Mouse (Mus musculus) intestine, embryonic 15.5 days (tissue): ENCODE measurements around the gene Rnf169. TPM values are rescaled to one million over a fixed set of nuclear protein-coding genes. Genes with fewer than 3 reads are reported as not detected.
"Not testable (repeated sequence)": the region's sequence is repeated elsewhere in the genome, so short reads cannot be mapped to it uniquely, and the experiment has no call there.

Source experiments
- ATAC-seq: fragments of 200-750 bp; cut with Nextera tagmentation; 2 replicates; pipeline ENCODE4 v1.8.0; 2017; ENCODE audit warnings: moderate TSS enrichment, moderate library complexity
- H3K27ac ChIP-seq: fragments of 300-500 bp; sonication (generic); 2 replicates; pipeline ENCODE4 v1.5.1; 2015; ENCODE audit warnings: mild to moderate bottlenecking, inconsistent platforms
- H3K27me3 ChIP-seq: fragments of 300-500 bp; sonication (generic); replicated peaks from 2 replicates; pipeline ENCODE4 v1.6.1; 2015; ENCODE audit warnings: inconsistent platforms
- H3K36me3 ChIP-seq: fragments of 300-500 bp; sonication (generic); 2 replicates; pipeline ENCODE4 v1.6.1; 2015; ENCODE audit warnings: inconsistent platforms
- H3K4me1 ChIP-seq: fragments of 300-500 bp; sonication (generic); replicated peaks from 2 replicates; pipeline ENCODE4 v1.6.1; 2015; ENCODE audit warnings: inconsistent platforms
- H3K4me2 ChIP-seq: fragments of 300-500 bp; sonication (generic); replicated peaks from 2 replicates; pipeline ENCODE4 v1.6.1; 2015; ENCODE audit warnings: mild to moderate bottlenecking, inconsistent platforms
- H3K4me3 ChIP-seq: fragments of 300-500 bp; sonication (generic); replicated peaks from 2 replicates; pipeline ENCODE4 v1.5.1; 2015; ENCODE audit warnings: inconsistent platforms
- H3K9ac ChIP-seq: fragments of 300-500 bp; sonication (generic); 2 replicates; pipeline ENCODE4 v1.6.1; 2015; ENCODE audit warnings: inconsistent platforms
- H3K9me3 ChIP-seq: fragments of 300-500 bp; sonication (generic); 2 replicates; pipeline ENCODE4 v1.6.1; 2016; ENCODE audit warnings: inconsistent platforms
- WGBS: fragments of 180-500 bp; shearing (Covaris S2); methylation state at CpG from one replicate; pipeline ENCODE4 v1.1.7; 2015; 5-methylcytosine and 5-hydroxymethylcytosine counted together
- polyA plus RNA-seq: library from polyadenylated mRNA; unstranded; fragments of >200 nt; fragmentation: Nextera tagmentation; extraction: Ambion mirVana; gene quantifications from 2 replicates; pipeline ENCODE4 v1.2.1, GENCODE M21; 2015

Rnf169 gene
- polyA plus RNA-seq, 1 experiment from 2014 or later, result 3.9 TPM

DNA sequence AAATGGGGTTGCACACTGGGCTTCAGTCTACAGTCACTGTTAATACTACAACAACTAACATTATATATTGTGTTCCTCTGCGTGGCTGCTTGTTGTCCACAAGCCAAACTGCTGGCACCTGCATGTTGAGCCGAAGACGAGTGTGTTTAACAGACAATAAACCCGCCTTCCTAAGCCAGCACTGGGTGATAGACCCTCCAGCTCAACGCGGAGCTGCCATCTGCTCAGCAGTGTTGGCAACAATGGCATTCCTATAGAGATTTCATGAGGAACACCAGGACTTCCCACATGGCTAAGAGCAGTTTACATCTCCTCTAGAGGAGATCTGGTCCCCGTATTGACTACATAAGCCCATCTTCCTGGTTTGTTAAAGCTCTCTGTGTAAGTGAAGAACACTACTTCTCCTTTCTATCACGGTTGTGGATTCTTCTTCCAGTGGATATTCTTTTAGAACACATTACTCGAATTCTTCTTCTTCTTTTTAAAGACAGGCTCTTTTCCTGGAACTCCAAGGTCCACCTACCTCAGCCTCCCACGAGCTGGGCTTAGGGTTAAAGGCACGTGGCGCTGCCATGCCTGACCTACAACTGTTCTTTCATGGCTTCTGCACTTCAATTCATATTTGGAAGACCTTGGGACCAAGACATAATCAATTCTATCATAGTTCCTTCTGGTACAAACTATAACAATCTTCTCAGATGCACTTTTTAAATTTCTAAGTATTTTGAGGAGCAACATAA, 22.9 kb downstream of the Rnf169 start:
- WGBS, result 82% methylated on average over 12 of the region's 12 CpGs

DNA sequence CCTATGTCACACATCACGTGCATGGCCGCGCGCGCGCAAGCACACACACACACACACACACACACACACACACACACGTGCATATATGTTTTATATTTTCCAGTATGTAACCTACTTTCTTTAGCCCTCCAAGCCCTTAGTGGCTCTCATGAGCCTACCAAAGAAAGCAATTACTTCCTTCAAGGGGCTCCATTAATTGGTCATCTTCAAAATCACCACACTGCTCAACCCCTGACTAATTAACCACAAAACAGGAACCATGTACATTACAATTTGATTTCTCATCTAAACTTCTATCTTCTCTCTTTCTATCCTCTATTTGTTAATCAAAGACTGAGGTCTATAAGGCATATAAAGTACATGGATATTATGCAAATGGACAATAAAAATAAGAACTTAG, 24.2 kb downstream of the Rnf169 start:
- WGBS, result 100% methylated on average over 7 of the region's 7 CpGs
- Histone ChIP-seq H3K9me3 (no peaks in the 10 kb centered on the region), H3K9ac (no peak overlapping the region), H3K36me3 (0 out of 2 replicates have a peak, but pooled peaks cover 4% of the 10 kb centered on the region), H3K4me2 (no peak overlapping the region), H3K4me1 (no peaks in the 10 kb centered on the region), H3K27me3 (no peaks in the 10 kb centered on the region), H3K4me3 (no peak overlapping the region), H3K27ac (no peak overlapping the region)
- ATAC-seq, result no peak

More for the DNA sequence above, 22.9 kb downstream of the Rnf169 start:
- Histone ChIP-seq H3K9ac (no peak overlapping the region), H3K27me3 (no peaks in the 10 kb centered on the region), H3K4me2 (no peak overlapping the region), H3K4me1 (0 out of 2 replicates have a peak, but pooled peaks cover 4% of the 10 kb centered on the region), H3K4me3 (no peak overlapping the region), H3K9me3 (no peaks in the 10 kb centered on the region), H3K27ac (no peak overlapping the region), H3K36me3 (0 out of 2 replicates have a peak, but pooled peaks cover 4% of the 10 kb centered on the region)
- ATAC-seq, result no peak

DNA sequence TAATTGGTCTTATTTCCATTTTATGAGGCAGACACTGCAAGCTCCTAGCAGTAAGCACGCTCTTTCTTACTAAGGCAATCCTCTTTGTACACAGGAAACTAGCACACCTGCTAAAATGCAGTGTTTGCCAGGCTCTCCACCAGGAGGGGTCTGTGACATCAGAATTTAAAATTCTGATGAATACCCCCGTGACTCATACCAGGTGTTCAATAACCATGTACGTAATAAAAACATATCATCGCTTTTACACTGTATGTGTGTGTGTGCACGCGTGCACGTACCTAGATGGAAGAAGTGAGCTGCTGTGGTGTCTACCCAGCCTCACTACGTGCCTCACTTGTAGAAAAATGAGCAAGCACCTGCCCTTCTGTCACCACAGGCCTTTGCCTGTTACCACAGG, 26.0 kb downstream of the Rnf169 start:
- Histone ChIP-seq H3K4me3 (no peak overlapping the region), H3K9ac (no peak overlapping the region), H3K27me3 (no peaks in the 10 kb centered on the region), H3K4me2 (no peak overlapping the region), H3K36me3 (0 out of 2 replicates have a peak, but pooled peaks cover 4% of the 10 kb centered on the region), H3K27ac (no peak overlapping the region), H3K4me1 (no peaks in the 10 kb centered on the region), H3K9me3 (no peaks in the 10 kb centered on the region)
- ATAC-seq, result no peak
- 89% methylated on average over 8 of the region's 8 CpGs for WGBS

DNA sequence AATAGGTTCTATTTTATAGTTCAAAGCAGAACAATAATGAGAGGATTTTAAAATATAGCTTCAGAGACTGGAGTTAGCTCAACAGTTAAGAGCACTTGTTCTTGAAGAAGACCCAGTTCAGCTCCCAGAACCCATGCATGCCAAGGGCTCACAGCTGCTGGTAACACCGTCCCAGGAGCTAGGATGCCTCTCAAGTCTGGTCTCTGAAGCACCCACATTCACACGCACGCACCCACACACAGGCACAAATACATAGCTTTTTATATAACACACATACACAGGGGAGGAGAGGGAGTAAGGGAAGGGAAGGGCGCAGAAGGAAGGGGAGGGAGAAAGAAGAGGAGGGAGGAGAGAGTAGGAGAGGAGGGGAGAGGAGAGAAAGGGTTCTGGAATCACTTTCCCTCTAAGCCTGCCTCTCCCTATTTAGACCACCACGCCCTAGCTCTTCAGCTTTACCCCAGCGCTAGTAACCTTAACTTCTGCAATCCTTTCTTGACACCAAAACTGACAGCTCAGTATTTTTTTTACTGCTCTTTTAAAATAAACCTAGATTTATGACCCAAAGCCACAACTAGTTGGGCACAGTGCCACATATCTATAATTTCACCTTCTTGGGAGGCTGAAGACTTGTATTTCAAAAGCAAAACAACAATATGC, 26.7 kb downstream of the Rnf169 start:
- no peak for ATAC-seq
- H3K27ac ChIP-seq, result no peak overlapping the region
- no peak overlapping the region for H3K4me3 ChIP-seq
- 0 out of 2 replicates have a peak, but pooled peaks cover 4% of the 10 kb centered on the region for H3K36me3 ChIP-seq
- H3K9ac ChIP-seq, result no peak overlapping the region
- H3K27me3 ChIP-seq, result no peaks in the 10 kb centered on the region
- 85% methylated on average over 6 of the region's 6 CpGs for WGBS
- H3K9me3 ChIP-seq, result no peaks in the 10 kb centered on the region
- no peaks in the 10 kb centered on the region for H3K4me1 ChIP-seq
- H3K4me2 ChIP-seq, result no peak overlapping the region

DNA sequence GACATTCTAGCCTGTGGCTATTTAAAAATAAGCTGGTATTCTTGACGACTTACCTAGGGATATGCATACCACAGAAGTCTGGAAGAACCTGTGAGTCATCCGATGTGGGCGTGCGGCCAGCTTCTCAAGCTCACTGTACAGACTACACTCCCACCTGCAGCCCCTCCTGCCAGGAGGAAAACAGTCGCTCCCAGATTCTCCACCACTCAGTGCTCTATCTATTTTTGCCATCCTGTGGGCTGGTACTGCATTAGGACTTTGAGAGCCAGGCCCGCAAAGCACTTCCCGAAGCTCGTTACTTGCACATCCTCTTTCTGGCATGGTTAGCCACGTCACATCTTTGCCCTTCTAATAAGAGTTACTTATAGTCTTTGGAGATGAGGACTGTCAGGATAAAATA, 32.9 kb downstream of the Rnf169 start:
- Histone ChIP-seq H3K4me2 (no peak overlapping the region), H3K9me3 (no peaks in the 10 kb centered on the region), H3K27ac (no peak overlapping the region), H3K4me1 (no peaks in the 10 kb centered on the region), H3K27me3 (no peaks in the 10 kb centered on the region), H3K4me3 (no peak overlapping the region), H3K9ac (no peak overlapping the region), H3K36me3 (peaks cover 21% of the 10 kb centered on the region)
- WGBS, result 87% methylated on average over 9 of the region's 9 CpGs
- no peak for ATAC-seq

DNA sequence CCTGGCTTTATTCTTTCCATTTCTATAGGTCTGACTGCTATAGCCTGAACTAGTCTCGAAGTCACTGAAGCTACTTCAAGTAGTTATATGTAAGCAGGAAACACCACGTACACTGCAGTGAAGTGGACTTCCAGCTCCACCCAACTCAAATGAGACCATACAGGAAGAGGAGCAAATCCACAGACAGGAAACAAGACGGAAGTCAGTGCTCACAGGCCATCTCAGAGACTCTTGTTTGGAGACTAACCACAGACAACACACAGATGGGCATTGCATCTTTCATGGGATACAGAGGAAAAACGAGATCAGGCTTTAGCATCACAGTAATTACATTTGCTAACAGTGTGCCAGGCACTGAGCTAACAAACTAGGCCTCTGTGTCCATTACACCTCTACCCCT, 33.9 kb downstream of the Rnf169 start:
- no peaks in the 10 kb centered on the region for H3K9me3 ChIP-seq
- no peak overlapping the region for H3K4me2 ChIP-seq
- H3K4me3 ChIP-seq, result no peak overlapping the region
- H3K9ac ChIP-seq, result no peak overlapping the region
- no peak overlapping the region for H3K27ac ChIP-seq
- H3K27me3 ChIP-seq, result no peaks in the 10 kb centered on the region
- WGBS, result 81% methylated on average over 4 of the region's 4 CpGs
- ATAC-seq, result no peak
- peaks cover 22% of the 10 kb centered on the region for H3K36me3 ChIP-seq
- no peaks in the 10 kb centered on the region for H3K4me1 ChIP-seq

DNA sequence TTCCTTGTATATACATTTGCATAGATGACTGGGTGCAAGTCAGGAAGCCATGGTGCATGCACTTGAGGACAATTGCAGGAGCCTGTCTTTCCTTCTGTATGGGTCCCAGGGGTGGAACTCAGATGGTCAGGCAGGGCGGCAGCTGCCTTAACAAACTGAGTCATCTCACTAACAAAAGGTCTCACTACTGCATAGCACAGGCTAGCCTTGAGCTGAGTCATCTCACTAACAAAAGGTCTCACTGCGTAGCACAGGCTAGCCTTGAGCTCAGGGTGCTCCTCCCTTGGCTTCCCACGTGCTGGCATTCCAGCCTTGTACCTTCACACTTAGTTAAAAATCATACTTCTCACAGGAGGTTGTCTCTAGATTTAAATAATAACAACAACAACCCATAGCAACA, 34.3 kb downstream of the Rnf169 start:
- Histone ChIP-seq H3K36me3 (peaks cover 22% of the 10 kb centered on the region), H3K9me3 (no peaks in the 10 kb centered on the region), H3K4me2 (no peak overlapping the region), H3K9ac (no peak overlapping the region), H3K27me3 (no peaks in the 10 kb centered on the region), H3K27ac (no peak overlapping the region), H3K4me1 (no peaks in the 10 kb centered on the region), H3K4me3 (no peak overlapping the region)
- no peak for ATAC-seq
- 96% methylated on average over 3 of the region's 3 CpGs for WGBS

DNA sequence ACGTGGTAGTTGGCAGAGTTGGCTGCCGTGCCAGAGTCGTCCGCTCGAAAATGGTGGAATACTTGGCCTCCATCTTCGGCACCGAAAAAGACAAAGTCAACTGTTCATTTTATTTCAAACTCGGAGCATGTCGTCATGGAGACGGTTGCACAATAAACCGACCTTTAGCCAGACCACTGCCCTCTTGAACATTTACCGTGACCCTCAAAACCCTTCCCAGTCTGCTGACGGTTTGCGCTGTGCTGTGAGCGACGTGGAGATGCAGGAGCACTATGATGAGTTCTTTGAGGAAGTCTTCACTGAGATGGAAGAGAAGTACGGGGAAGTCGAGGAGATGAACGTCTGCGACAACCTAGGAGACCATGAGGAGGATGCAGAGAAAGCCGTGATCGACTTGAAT, 35.2 kb downstream of the Rnf169 start:
- WGBS, result 92% methylated on average over 22 of the region's 22 CpGs
- H3K4me2 ChIP-seq, H3K4me1 ChIP-seq, H3K27me3 ChIP-seq, H3K4me3 ChIP-seq, ATAC-seq, H3K27ac ChIP-seq, H3K9me3 ChIP-seq, H3K9ac ChIP-seq: not testable (repeated sequence)
- H3K36me3 ChIP-seq, result peaks cover 31% of the 10 kb centered on the region

DNA sequence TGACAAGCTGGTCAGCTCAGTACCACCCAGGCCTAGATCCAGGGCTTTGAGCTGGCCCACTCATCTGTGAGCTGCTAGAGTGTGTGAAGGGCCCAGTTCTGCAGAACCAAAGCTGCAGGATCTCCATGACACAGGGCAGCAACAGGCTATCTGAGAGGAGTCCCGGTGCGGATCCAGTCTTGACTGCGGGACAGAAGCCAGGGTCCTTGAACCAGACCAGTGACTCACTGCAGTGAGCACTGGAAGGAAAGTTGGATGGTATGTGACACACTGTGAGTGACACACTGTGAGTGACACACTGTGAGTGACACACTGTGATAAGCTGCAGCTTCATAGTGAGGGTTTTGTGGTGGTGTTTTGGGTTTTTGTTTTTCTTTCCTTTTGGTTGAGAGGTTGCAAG, 35.7 kb downstream of the Rnf169 start:
- 98% methylated on average over 3 of the region's 3 CpGs for WGBS
- peaks cover 31% of the 10 kb centered on the region for H3K36me3 ChIP-seq
- H3K9ac ChIP-seq, result no peak overlapping the region
- H3K27me3 ChIP-seq, result no peaks in the 10 kb centered on the region
- ATAC-seq, result no peak
- H3K4me1 ChIP-seq, result no peaks in the 10 kb centered on the region
- H3K9me3 ChIP-seq, result no peaks in the 10 kb centered on the region
- no peak overlapping the region for H3K27ac ChIP-seq
- no peak overlapping the region for H3K4me3 ChIP-seq
- H3K4me2 ChIP-seq, result no peak overlapping the region

DNA sequence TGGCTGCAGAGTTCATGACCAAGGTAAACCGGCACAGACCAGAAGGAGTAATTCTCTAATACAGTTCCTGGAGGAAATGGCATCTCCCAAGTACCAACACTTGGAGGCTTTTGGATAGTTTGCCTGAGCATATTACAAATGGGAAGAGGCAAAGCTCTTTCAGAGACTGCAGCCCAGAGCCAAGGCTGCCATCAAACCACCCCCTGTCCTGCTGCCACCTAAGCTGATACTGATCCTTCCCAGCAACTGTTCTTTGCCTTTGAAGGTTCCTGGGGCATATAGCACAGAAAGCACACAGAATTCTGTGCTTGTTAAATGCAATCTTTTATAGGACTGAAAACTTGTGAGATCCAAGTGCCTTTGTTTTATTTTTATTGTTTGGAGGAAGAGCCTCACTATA, 39.6 kb downstream of the Rnf169 start:
- H3K4me2 ChIP-seq, result no peak overlapping the region

DNA sequence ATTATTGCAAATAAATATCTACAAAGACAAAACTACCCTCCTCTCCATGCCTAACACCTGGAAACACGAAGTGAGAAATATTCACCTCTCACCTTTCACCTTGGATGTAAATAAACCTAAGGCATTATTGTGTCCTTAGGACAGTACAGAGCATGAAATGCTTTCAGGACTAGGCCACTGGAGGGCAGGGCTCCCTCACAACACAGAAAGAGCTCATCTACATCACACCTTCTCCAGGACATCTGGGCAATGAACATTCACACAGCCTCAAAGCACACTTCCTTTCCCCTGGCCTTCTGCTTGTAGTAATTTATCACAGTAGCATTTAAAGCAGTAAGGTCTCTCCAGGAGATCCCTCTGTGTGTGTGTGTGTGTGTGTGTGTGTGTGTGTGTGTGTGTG, 44.5 kb downstream of the Rnf169 start:
- Histone ChIP-seq H3K27me3 (no peaks in the 10 kb centered on the region), H3K4me1 (no peaks in the 10 kb centered on the region), H3K36me3 (peaks cover 21% of the 10 kb centered on the region), H3K9me3 (no peaks in the 10 kb centered on the region), H3K4me2 (no peak overlapping the region), H3K27ac (no peak overlapping the region), H3K4me3 (no peak overlapping the region), H3K9ac (no peak overlapping the region)
- no peak for ATAC-seq
- 80% methylated on average over 1 of the region's 1 CpGs for WGBS

More for the DNA sequence above, 39.6 kb downstream of the Rnf169 start:
- Histone ChIP-seq H3K4me3 (no peak overlapping the region), H3K4me1 (no peaks in the 10 kb centered on the region), H3K36me3 (peaks cover 21% of the 10 kb centered on the region), H3K9me3 (no peaks in the 10 kb centered on the region), H3K9ac (no peak overlapping the region), H3K27ac (no peak overlapping the region), H3K27me3 (no peaks in the 10 kb centered on the region)
- no peak for ATAC-seq
- WGBS, result 100% methylated on average over 1 of the region's 1 CpGs

DNA sequence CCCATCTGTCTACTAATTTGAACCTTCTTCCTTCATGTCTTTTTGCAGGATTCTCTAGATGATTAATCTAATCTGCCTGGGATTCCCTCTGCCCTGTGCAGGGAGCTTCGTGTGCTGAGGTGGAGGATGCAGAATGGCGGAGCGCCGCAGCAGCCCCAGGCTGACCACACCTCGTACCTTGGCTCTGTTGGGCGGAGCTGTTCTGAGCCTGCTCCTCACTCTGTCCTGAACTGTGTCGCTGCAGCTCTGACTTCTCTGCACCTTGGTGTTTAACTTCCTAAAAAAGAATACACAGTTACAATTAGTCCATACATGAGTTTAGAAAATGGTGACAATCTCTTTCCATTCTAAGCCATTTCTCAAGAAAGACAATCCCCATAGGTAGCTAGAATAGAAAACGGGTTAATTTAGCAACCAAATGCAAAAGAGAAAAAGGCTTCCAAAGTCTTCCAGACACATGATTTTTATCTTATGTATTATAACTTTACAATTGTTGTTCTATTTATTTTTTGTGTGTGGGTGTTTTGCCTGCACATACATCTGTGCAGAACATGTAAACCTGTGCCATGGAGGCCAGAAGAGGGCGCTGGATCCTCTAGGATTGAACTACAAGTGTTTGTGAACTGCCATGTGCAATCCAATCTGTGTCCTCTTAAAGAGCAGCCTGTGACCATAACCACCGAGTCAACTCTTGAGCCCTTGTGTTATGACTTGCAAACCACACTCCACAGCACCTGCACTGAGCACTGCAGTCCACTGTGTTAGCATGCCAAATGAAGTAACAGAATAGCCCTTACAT, 53.1 kb downstream of the Rnf169 start:
- no peaks in the 10 kb centered on the region for H3K27me3 ChIP-seq
- peaks cover 15% of the 10 kb centered on the region; the same call in 1 of the 2 replicates for H3K36me3 ChIP-seq
- no peak overlapping the region for H3K4me3 ChIP-seq
- no peak overlapping the region for H3K9ac ChIP-seq
- no peaks in the 10 kb centered on the region for H3K4me1 ChIP-seq
- ATAC-seq, result no peak
- no peak overlapping the region for H3K4me2 ChIP-seq
- H3K9me3 ChIP-seq, result no peaks in the 10 kb centered on the region
- H3K27ac ChIP-seq, result no peak overlapping the region
- WGBS, result 78% methylated on average over 10 of the region's 10 CpGs
